In genomic region chr4:107502601-107503051, GRCm38 (mm10) we compare ENCODE assay signal across 12 mouse cellular contexts.
DNase-seq lines count a peak whose midpoint lies in the region; ATAC-seq and TF ChIP-seq lines count a peak whose summit lies in the region.
"Had no signal": no experiment of that assay in that cellular context is flagged by ENCODE, and none has a peak within 500 bp of the region (broad histone marks: within the 10 kb centered on the region; RNA-seq: fewer than 3 reads in every experiment).

No protein-coding gene starts in this region.

- H3K4me3 ChIP-seq in lung, embryonic 14.5 days (ENCODE audit: low read depth, low read length) = no peak overlapping the region
- no peak overlapping the region for H3K4me3 ChIP-seq in embryonic fibroblast, embryonic 13.5 days (ENCODE audit: insufficient read depth, low read length)
- H3K4me3 ChIP-seq: heart, embryonic 10.5 days; midbrain, embryonic 10.5 days had no signal

- no peak overlapping the region for H3K4me2 ChIP-seq in lung, embryonic 14.5 days

- intact Hi-C loops in heart, postnatal 10 days (cut with DNase I) = loop anchor here (5.0 kb wide), 1 partner anchor 45 kb away; no protein-coding TSS in a partner anchor
- intact Hi-C loops in gastrocnemius, postnatal 36 days (cut with DNase I) = no loop called here

- TF ChIP-seq POLR2A in embryonic fibroblast, embryonic 13.5 days (IDR thresholded peaks at IDR 0.05; ENCODE audit: low read depth, low read length) = no peak

- DNase-seq in heart, postnatal 10 days = peak; percentile 13 to 27
- no peak for DNase-seq in heart, adult 18-20 months
- peak; percentile 78 for DNase-seq in lung, embryonic 14.5 days
- DNase-seq in lung, postnatal 36 days = no peak
- DNase-seq in lung, postnatal 4 days = peak; percentile 19 to 57
- no peak for DNase-seq in gastrocnemius, postnatal 36 days

- H3K9ac ChIP-seq in lung, embryonic 14.5 days = no peak overlapping the region

- no peaks in the 10 kb centered on the region for H3K9me3 ChIP-seq in lung, embryonic 14.5 days (ENCODE audit: low read depth, low read length)
- H3K9me3 ChIP-seq: heart, embryonic 10.5 days; midbrain, embryonic 10.5 days had no signal

- H3K27ac ChIP-seq in lung, embryonic 14.5 days (ENCODE audit: low read depth) = 0 out of 2 replicates have a peak overlapping the region, but pooled peaks have one; percentile 37
- H3K27ac ChIP-seq in embryonic fibroblast, embryonic 13.5 days (ENCODE audit: insufficient read depth, low read length) = peak overlapping the region; percentile 78
- H3K27ac ChIP-seq: heart, embryonic 10.5 days; midbrain, embryonic 10.5 days had no signal

- H3K36me3 ChIP-seq in lung, embryonic 14.5 days (ENCODE audit: insufficient read depth) = no peaks in the 10 kb centered on the region
- H3K36me3 ChIP-seq: heart, embryonic 10.5 days; midbrain, embryonic 10.5 days had no signal

- TF ChIP-seq CTCF in lung, embryonic 14.5 days (IDR thresholded peaks at IDR 0.05; ENCODE audit: low read depth) = no peak
- no peak for TF ChIP-seq CTCF in embryonic fibroblast, embryonic 13.5 days (IDR thresholded peaks at IDR 0.05; ENCODE audit: borderline replicate concordance, insufficient read depth, low read length)

- H3K4me1 ChIP-seq in lung, embryonic 14.5 days (ENCODE audit: insufficient read depth) = peaks cover 8% of the 10 kb centered on the region; the same call in 1 of the 2 replicates
- H3K4me1 ChIP-seq in embryonic fibroblast, embryonic 13.5 days (ENCODE audit: control insufficient read depth, insufficient read depth, low read length) = peaks cover 13% of the 10 kb centered on the region

- 32% methylated on average over 10 of the region's 10 CpGs for WGBS in lung, embryonic 14.5 days

- ATAC-seq in lung, embryonic 14.5 days (ENCODE audit: insufficient read depth) = peak; percentile 84
- ATAC-seq in monocyte, adult 5-6 weeks (replicated peaks; ENCODE audit: insufficient number of reproducible peaks, low FRiP score, low TSS enrichment, poor library complexity, severe bottlenecking) = no peak
- ATAC-seq: CD4-positive, CD25-positive, alpha-beta regulatory T cell, adult 4 months; forebrain, embryonic 14.5 days had no signal

- H3K27me3 ChIP-seq in lung, embryonic 14.5 days (ENCODE audit: insufficient read depth, low read length) = no peaks in the 10 kb centered on the region

Comparison
In these comparisons a context has a peak if more than half of its experiments do, and no peak if none do; other contexts are left out.
1. DNase-seq: peak in heart, postnatal 10 days (2 of 2), lung, embryonic 14.5 days (single experiment) and lung, postnatal 4 days (2 of 2); none in heart, adult 18-20 months (0 of 2), lung, postnatal 36 days (single experiment) and gastrocnemius, postnatal 36 days (0 of 2).